Mouse (Mus musculus) stomach, embryonic 14.5 days (tissue): ENCODE measurements around the gene Dync1i2. TPM values are rescaled to one million over a fixed set of nuclear protein-coding genes. Genes with fewer than 3 reads are reported as not detected.

Experiments used
- ATAC-seq: fragments of 200-750 bp; cut with Nextera tagmentation; 2 replicates; pipeline ENCODE4 v1.8.0; 2017; ENCODE audit warnings: low read depth, moderate TSS enrichment; ENCODE audit not compliant: insufficient number of reproducible peaks, insufficient read depth, low FRiP score
- H3K27ac ChIP-seq: fragments of 300-500 bp; sonication (generic); 2 replicates; pipeline ENCODE4 v1.5.1; 2014; ENCODE audit warnings: mild to moderate bottlenecking, low read length, moderate library complexity, mixed read lengths
- H3K27me3 ChIP-seq: fragments of 300-500 bp; sonication (generic); 2 replicates; pipeline ENCODE4 v1.6.1; 2014; ENCODE audit warnings: low read length, control low read depth, mixed read lengths; ENCODE audit not compliant: control insufficient read depth, insufficient read depth
- H3K36me3 ChIP-seq: fragments of 300-500 bp; sonication (generic); 2 replicates; pipeline ENCODE4 v1.6.1; 2014; ENCODE audit warnings: mild to moderate bottlenecking, control low read depth, low read length, moderate library complexity, mixed read lengths; ENCODE audit not compliant: control insufficient read depth, insufficient read depth
- H3K4me1 ChIP-seq: fragments of 300-500 bp; sonication (generic); 2 replicates; pipeline ENCODE4 v1.6.1; 2014; ENCODE audit warnings: low read length, control low read depth, mixed read lengths; ENCODE audit not compliant: control insufficient read depth, insufficient read depth
- H3K4me2 ChIP-seq: fragments of 300-500 bp; sonication (generic); replicated peaks from 2 replicates; pipeline ENCODE4 v1.6.1; 2014; ENCODE audit warnings: low read depth, low read length, control low read depth
- H3K4me3 ChIP-seq: fragments of 300-500 bp; sonication (generic); 2 replicates; pipeline ENCODE4 v1.5.1; 2014; ENCODE audit warnings: low read depth, low read length, control low read depth
- H3K9ac ChIP-seq: fragments of 300-500 bp; sonication (generic); replicated peaks from 2 replicates; pipeline ENCODE4 v1.6.1; 2014; ENCODE audit warnings: low read depth, mild to moderate bottlenecking, control low read depth, low read length, moderate library complexity, mixed read lengths
- H3K9me3 ChIP-seq: fragments of 300-500 bp; sonication (generic); 2 replicates; pipeline ENCODE4 v1.6.1; 2016; ENCODE audit warnings: low read depth, low read length, control low read depth; ENCODE audit not compliant: control insufficient read depth
- WGBS: fragments of 180-500 bp; shearing (Covaris S2); extraction: QIAGEN DNeasy Blood & Tissue Kit; methylation state at CpG from one replicate; pipeline ENCODE4 v1.1.7; 2014; 5-methylcytosine and 5-hydroxymethylcytosine counted together
- polyA plus RNA-seq: library from polyadenylated mRNA; unstranded; fragments of >200 nt; fragmentation: Nextera tagmentation; extraction: Ambion mirVana; gene quantifications from 2 replicates; pipeline ENCODE4 v1.2.1, GENCODE M21; 2014

Dync1i2 gene
- polyA plus RNA-seq, 1 experiment from 2014 or later, result 100 TPM

- Histone ChIP-seq H3K9me3 (no peaks in the 10 kb centered on the region), H3K4me1 (0 out of 2 replicates have a peak, but pooled peaks cover 3% of the 10 kb centered on the region), H3K4me2 (no peak overlapping the region), H3K9ac (no peak overlapping the region), H3K36me3 (no peaks in the 10 kb centered on the region), H3K4me3 (no peak overlapping the region), H3K27me3 (no peaks in the 10 kb centered on the region), H3K27ac (no peak overlapping the region)
- ATAC-seq, result no peak
- 96% methylated on average over 1 of the region's 1 CpGs for WGBS
These were observed 33.7 kb upstream of the Dync1i2 start for GRCm38 (mm10) chr2:71177760-71178159.

- H3K4me2 ChIP-seq, result no peak overlapping the region
- no peaks in the 10 kb centered on the region for H3K27me3 ChIP-seq
- H3K9me3 ChIP-seq, result no peaks in the 10 kb centered on the region
- H3K27ac ChIP-seq, result no peak overlapping the region; the same call in 1 of the 2 replicates
- 0 out of 2 replicates have a peak, but pooled peaks cover 3% of the 10 kb centered on the region for H3K4me1 ChIP-seq
- no peaks in the 10 kb centered on the region for H3K36me3 ChIP-seq
- no peak overlapping the region for H3K9ac ChIP-seq
- no peak overlapping the region for H3K4me3 ChIP-seq
- WGBS, result 78% methylated on average over 10 of the region's 10 CpGs
- no peak for ATAC-seq
These were observed 31.8 kb upstream of the Dync1i2 start for GRCm38 (mm10) chr2:71179716-71180115.

DNA sequence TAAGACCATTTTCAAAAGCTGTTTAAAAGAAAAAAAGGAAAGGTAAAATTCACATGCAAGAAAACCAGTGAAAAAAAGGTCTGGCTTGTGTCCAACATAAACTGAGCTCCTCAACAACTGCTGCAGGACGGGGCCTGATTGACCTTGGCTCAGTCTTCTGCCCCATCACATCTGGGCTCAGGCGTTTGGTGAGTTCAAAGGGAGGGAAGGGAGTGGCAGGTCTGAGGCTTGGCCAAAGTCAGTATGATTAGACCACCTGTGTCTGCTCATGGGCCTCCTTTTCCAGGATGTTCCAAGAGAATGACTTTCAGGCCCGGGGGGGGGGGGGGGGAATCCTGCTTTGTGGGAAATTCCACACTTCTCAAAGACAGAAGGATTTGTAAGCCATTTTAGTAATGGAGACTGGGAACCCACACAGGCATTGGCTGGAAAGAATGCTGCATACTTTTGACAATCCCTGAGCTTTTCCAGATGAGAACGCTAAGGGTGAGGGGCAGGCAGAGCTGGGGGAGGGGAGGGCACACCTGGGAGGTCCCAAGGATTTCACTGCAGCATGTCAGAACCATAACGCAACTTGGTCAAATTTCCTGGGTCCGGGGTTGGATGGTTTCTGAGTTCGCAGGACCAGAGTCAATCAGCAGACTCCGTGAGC lies 30.8 kb upstream of the Dync1i2 start:
- peak; percentile 61; the same call in 1 of the 2 replicates for ATAC-seq
- no peak overlapping the region for H3K4me3 ChIP-seq
- H3K27me3 ChIP-seq, result no peaks in the 10 kb centered on the region
- no peak overlapping the region for H3K27ac ChIP-seq
- no peaks in the 10 kb centered on the region for H3K9me3 ChIP-seq
- H3K4me2 ChIP-seq, result no peak overlapping the region
- H3K4me1 ChIP-seq, result 0 out of 2 replicates have a peak, but pooled peaks cover 3% of the 10 kb centered on the region
- 35% methylated on average over 8 of the region's 8 CpGs for WGBS
- H3K36me3 ChIP-seq, result no peaks in the 10 kb centered on the region
- H3K9ac ChIP-seq, result no peak overlapping the region

DNA sequence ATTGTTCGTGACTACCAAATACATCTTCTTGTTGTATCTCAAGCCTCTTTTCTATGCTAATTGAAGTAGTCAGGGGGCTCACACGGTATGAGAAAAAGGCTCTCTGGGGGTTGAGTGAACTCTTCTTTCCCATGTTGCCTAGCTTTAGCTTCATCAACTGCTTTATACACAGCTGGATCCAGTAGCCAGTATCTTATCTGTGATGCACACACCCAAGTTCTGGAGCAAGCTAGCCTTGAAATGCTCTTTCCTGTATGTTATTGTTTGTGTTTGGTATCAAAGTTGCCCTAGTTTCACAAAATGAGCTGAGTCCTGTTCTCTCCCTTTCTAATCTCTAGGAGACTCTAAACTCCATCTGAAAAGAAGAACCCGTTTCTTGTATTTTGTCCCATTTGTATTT lies 23.6 kb upstream of the Dync1i2 start:
- no peaks in the 10 kb centered on the region for H3K36me3 ChIP-seq
- 66% methylated on average over 3 of the region's 3 CpGs for WGBS
- H3K4me3 ChIP-seq, result no peak overlapping the region
- no peaks in the 10 kb centered on the region for H3K9me3 ChIP-seq
- H3K27ac ChIP-seq, result no peak overlapping the region
- H3K4me1 ChIP-seq, result peaks cover 3% of the 10 kb centered on the region; the same call in 1 of the 2 replicates
- no peak for ATAC-seq
- H3K4me2 ChIP-seq, result no peak overlapping the region
- no peaks in the 10 kb centered on the region for H3K27me3 ChIP-seq
- no peak overlapping the region for H3K9ac ChIP-seq

GRCm38 (mm10) chr2:71188861-71189260 lies 22.6 kb upstream of the Dync1i2 start:
- Histone ChIP-seq H3K36me3 (no peaks in the 10 kb centered on the region), H3K4me1 (peaks cover 3% of the 10 kb centered on the region; the same call in 1 of the 2 replicates), H3K9ac (no peak overlapping the region), H3K27ac (no peak overlapping the region), H3K27me3 (no peaks in the 10 kb centered on the region), H3K4me2 (no peak overlapping the region), H3K4me3 (no peak overlapping the region), H3K9me3 (no peaks in the 10 kb centered on the region)
- ATAC-seq, result no peak
- WGBS, result 34% methylated on average over 2 of the region's 2 CpGs

GRCm38 (mm10) chr2:71191391-71192194 lies 19.9 kb upstream of the Dync1i2 start:
- Histone ChIP-seq H3K27ac (no peak overlapping the region), H3K4me3 (no peak overlapping the region)

DNA sequence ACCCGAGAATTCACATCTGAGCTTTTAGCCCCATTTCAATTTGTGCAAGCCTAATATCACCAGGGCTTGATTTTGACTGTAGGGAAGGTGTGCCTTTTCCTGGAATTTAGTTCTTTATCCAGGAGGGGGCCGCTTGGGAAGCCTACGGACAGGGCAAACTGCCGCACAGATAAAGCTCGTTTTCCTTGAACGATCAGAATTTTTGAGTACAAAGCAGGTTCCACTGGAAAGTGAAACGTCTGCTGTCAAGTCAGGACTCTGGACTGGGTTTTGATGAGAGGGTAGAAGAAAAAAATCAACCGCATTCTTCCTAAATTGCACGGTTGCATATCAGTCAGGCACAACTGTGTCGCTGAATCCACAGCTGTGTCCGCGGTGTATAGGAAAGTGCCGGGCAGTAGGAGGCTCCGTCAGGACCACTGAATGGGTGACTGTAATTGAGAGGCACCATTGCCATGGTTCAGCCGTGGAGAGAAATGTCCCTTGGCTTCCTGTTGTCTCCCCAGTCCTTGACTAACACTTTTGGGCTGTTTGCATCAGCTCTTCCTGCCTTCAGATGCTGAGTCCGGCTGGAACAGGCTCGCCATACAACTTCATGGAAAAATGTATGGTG lies 19.2 kb upstream of the Dync1i2 start:
- Histone ChIP-seq H3K36me3 (no peaks in the 10 kb centered on the region), H3K4me1 (peaks cover 3% of the 10 kb centered on the region; the same call in 1 of the 2 replicates), H3K4me3 (no peak overlapping the region), H3K9me3 (no peaks in the 10 kb centered on the region), H3K27ac (no peak overlapping the region), H3K27me3 (no peaks in the 10 kb centered on the region), H3K9ac (no peak overlapping the region), H3K4me2 (no peak overlapping the region)
- 60% methylated on average over 17 of the region's 17 CpGs for WGBS
- no peak for ATAC-seq

More at GRCm38 (mm10) chr2:71191391-71192194, 19.9 kb upstream of the Dync1i2 start:
- no peak overlapping the region for H3K4me2 ChIP-seq
- WGBS, result 28% methylated on average over 16 of the region's 16 CpGs
- no peak for ATAC-seq
- peaks cover 3% of the 10 kb centered on the region; the same call in 1 of the 2 replicates for H3K4me1 ChIP-seq
- no peak overlapping the region for H3K9ac ChIP-seq
- H3K27me3 ChIP-seq, result no peaks in the 10 kb centered on the region
- no peaks in the 10 kb centered on the region for H3K36me3 ChIP-seq
- H3K9me3 ChIP-seq, result no peaks in the 10 kb centered on the region

DNA sequence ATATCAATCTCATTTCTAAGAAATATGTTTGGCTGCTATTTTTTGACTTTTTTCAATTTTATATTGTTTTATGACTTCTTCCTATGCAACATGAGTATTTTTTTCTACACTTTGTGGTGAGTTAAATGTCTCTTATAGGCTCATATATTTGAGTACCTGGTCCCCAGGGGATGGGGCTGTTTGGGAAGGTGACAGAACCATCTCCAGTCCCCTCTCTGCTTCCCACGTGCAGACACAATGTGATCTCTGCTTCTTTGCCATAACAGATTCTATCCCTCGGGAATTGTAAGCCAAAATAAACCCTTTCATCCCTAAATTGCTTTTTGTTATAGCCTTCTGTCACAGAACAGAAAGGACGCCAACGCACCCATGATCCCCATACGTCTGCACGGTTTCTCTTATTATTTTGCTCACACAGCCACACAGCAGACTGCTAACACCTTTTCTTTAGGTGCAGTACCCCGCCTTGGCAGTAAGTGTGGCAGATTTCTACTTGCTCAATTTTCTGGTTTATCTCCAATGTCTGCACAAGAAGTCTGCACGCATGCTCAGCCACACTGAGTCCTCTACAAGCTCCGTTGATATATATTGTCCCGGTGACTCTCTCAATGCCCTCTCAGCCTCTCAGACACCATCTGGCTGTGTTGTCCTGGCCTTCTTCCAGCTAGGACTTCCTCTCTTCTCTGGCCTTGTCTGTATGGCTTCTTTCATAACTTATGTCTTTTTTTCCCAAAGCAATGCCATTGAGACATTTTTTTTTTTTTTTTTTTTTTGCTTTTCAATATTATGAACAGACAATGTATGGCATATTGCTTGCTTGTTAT lies 17.2 kb upstream of the Dync1i2 start:
- peaks cover 3% of the 10 kb centered on the region; the same call in 1 of the 2 replicates for H3K4me1 ChIP-seq
- no peak overlapping the region for H3K9ac ChIP-seq
- WGBS, result 49% methylated on average over 10 of the region's 10 CpGs
- no peak overlapping the region for H3K4me2 ChIP-seq
- no peak for ATAC-seq
- no peaks in the 10 kb centered on the region for H3K27me3 ChIP-seq
- H3K36me3 ChIP-seq, result no peaks in the 10 kb centered on the region
- no peak overlapping the region for H3K27ac ChIP-seq
- H3K9me3 ChIP-seq, result no peaks in the 10 kb centered on the region
- H3K4me3 ChIP-seq, result no peak overlapping the region
